Mouse (Mus musculus): ENCODE measurements around the gene Ylpm1.

DNA sequence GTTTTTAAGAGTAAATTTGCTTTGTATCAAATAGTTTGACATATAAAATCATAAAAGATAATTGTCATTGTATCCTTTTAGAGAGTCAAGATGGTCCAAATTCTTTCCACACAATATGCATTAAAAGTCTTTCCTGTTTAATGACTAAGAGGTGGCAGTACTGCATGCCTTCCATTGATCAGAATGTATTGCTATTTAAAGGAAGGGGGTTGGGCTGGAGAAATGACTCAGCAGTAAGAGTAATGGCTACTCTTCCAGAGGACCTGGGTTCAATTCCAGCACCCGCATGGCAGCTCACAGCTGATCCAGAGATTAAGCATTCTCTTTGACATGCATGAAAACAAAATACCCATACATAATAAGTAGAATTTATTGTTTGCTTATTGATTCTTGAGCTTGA lies 25.9 kb downstream of the Ylpm1 start:
- TF ChIP-seq CTCF (IDR thresholded peaks at IDR 0.05; ENCODE audit: extremely low read depth, insufficient read depth, insufficient read length, insufficient replicate concordance) (no peak), POLR2A (IDR thresholded peaks at IDR 0.05; ENCODE audit: low read depth, low read length) (no peak)

Data from spleen, adult 2 months (tissue).